ENCODE assay signal across 14 mouse cellular contexts in the genomic region with DNA sequence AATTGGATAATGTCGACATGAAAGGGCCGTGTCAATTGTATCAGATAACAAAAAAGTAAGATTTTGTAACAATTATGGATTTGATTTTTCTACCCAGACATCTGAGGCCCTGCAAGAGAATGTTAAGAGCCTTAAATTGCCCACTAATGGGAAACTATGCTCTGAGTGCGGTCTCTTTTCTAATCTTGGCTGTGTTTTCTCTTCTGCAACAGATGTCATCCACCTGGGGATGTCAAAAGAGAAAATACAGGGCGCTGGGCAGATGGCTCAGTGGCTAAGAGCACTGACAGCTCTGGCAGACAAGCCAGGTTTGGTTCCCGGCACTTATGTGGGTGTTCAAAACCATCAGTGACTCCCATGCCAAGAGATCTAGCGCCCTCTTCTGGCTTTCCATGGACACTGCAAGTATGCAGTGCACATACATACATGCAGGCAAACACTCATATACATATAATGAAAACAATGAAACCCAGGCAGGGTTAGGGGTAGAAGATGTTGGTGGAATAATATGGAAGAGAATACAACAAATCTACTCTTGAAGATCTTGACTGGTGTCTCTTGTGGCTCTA. TPM values are rescaled to one million over a fixed set of nuclear protein-coding genes. Genes with fewer than 3 reads are reported as not detected.
DNase-seq lines count a peak whose midpoint lies in the region; ATAC-seq and TF ChIP-seq lines count a peak whose summit lies in the region.
"Had no signal": no experiment of that assay in that cellular context is flagged by ENCODE, and none has a peak within 500 bp of the region (broad histone marks: within the 10 kb centered on the region; RNA-seq: fewer than 3 reads in every experiment).

No protein-coding gene starts in this region.

- peak; percentile 19; the same call in 1 of the 2 replicates for TF ChIP-seq CTCF in gastrocnemius, adult 2 months (IDR thresholded peaks at IDR 0.05)

- ATAC-seq in limb, embryonic 12.5 days (ENCODE audit: insufficient number of reproducible peaks, insufficient read depth, low FRiP score, low TSS enrichment, low read depth) = no peak
- ATAC-seq in intestine, embryonic 15.5 days = no peak
- ATAC-seq in cerebellum, adult (ENCODE audit: insufficient number of reproducible peaks, low FRiP score, low TSS enrichment) = no peak

- 59% methylated on average over 6 of the region's 6 CpGs for WGBS in limb, embryonic 12.5 days
- 56% methylated on average over 6 of the region's 6 CpGs for WGBS in limb, embryonic 10.5 days
- 47% methylated on average over 6 of the region's 6 CpGs for WGBS in intestine, embryonic 15.5 days
- 77% methylated on average over 6 of the region's 6 CpGs for WGBS in hindbrain, embryonic 10.5 days

- no peak for DNase-seq in gastrocnemius, adult 2 months
- no peak for DNase-seq in gastrocnemius, adult 8-10 months (ENCODE audit: low spot score in 2 of 2)
- DNase-seq in limb, embryonic 10.5 days (ENCODE audit: low spot score) = no peak
- peak; percentile 44 for DNase-seq in 416B (ENCODE audit: low read depth)
- no peak for DNase-seq in hindbrain, embryonic 10.5 days (ENCODE audit: low spot score)
- DNase-seq: cerebellum, postnatal 10 days; kidney, postnatal 25 days; right cerebral cortex, postnatal 25 days had no signal

- H3K27ac ChIP-seq in gastrocnemius, adult 2 months = peak overlapping the region; percentile 90
- 0 out of 2 replicates have a peak overlapping the region, but pooled peaks have one; percentile 17 for H3K27ac ChIP-seq in limb, embryonic 12.5 days
- H3K27ac ChIP-seq in limb, embryonic 10.5 days = no peak overlapping the region
- peak overlapping the region; percentile 71; the same call in 1 of the 2 replicates for H3K27ac ChIP-seq in intestine, embryonic 15.5 days
- H3K27ac ChIP-seq in hindbrain, embryonic 10.5 days = no peak overlapping the region
- H3K27ac ChIP-seq: neural tube, embryonic 13.5 days had no signal

- H3K36me3 ChIP-seq in limb, embryonic 12.5 days = no peaks in the 10 kb centered on the region
- H3K36me3 ChIP-seq in limb, embryonic 10.5 days = no peaks in the 10 kb centered on the region
- no peaks in the 10 kb centered on the region for H3K36me3 ChIP-seq in intestine, embryonic 15.5 days
- no peaks in the 10 kb centered on the region for H3K36me3 ChIP-seq in hindbrain, embryonic 10.5 days
- H3K36me3 ChIP-seq: neural tube, embryonic 13.5 days had no signal

- no peaks in the 10 kb centered on the region for H3K27me3 ChIP-seq in limb, embryonic 12.5 days
- H3K27me3 ChIP-seq in limb, embryonic 10.5 days (ENCODE audit: low read depth, poor library complexity, severe bottlenecking) = no peaks in the 10 kb centered on the region
- no peaks in the 10 kb centered on the region for H3K27me3 ChIP-seq in intestine, embryonic 15.5 days (replicated peaks)
- H3K27me3 ChIP-seq in hindbrain, embryonic 10.5 days (ENCODE audit: insufficient read depth, poor library complexity, severe bottlenecking) = no peaks in the 10 kb centered on the region
- H3K27me3 ChIP-seq: neural tube, embryonic 13.5 days had no signal

- no peak overlapping the region for H3K4me3 ChIP-seq in gastrocnemius, adult 2 months
- H3K4me3 ChIP-seq in limb, embryonic 12.5 days (replicated peaks) = no peak overlapping the region
- no peak overlapping the region for H3K4me3 ChIP-seq in limb, embryonic 10.5 days
- no peak overlapping the region for H3K4me3 ChIP-seq in intestine, embryonic 15.5 days (replicated peaks)
- no peak overlapping the region for H3K4me3 ChIP-seq in hindbrain, embryonic 10.5 days
- H3K4me3 ChIP-seq: neural tube, embryonic 13.5 days had no signal

- peaks cover 18% of the 10 kb centered on the region for H3K4me1 ChIP-seq in limb, embryonic 12.5 days (replicated peaks)
- peaks cover 15% of the 10 kb centered on the region for H3K4me1 ChIP-seq in limb, embryonic 10.5 days
- peaks cover 16% of the 10 kb centered on the region; the same call in 1 of the 2 replicates for H3K4me1 ChIP-seq in intestine, embryonic 15.5 days (replicated peaks)
- peaks cover 26% of the 10 kb centered on the region for H3K4me1 ChIP-seq in hindbrain, embryonic 10.5 days (replicated peaks)
- H3K4me1 ChIP-seq: neural tube, embryonic 13.5 days had no signal

- no peak overlapping the region for H3K9ac ChIP-seq in limb, embryonic 12.5 days (replicated peaks)
- H3K9ac ChIP-seq in intestine, embryonic 15.5 days = no peak overlapping the region
- H3K9ac ChIP-seq: neural tube, embryonic 13.5 days had no signal

- H3K9me3 ChIP-seq in limb, embryonic 12.5 days = peaks cover 6% of the 10 kb centered on the region
- H3K9me3 ChIP-seq in limb, embryonic 10.5 days (replicated peaks) = no peaks in the 10 kb centered on the region
- no peaks in the 10 kb centered on the region for H3K9me3 ChIP-seq in intestine, embryonic 15.5 days
- H3K9me3 ChIP-seq in hindbrain, embryonic 10.5 days = peaks cover 8% of the 10 kb centered on the region
- H3K9me3 ChIP-seq: neural tube, embryonic 13.5 days had no signal

- intact Hi-C loops in gastrocnemius, adult 2 months (cut with DNase I) = no loop called here

- H3K4me2 ChIP-seq in limb, embryonic 12.5 days = no peak overlapping the region
- H3K4me2 ChIP-seq in intestine, embryonic 15.5 days (replicated peaks) = no peak overlapping the region
- H3K4me2 ChIP-seq: midbrain, embryonic 11.5 days; neural tube, embryonic 13.5 days had no signal

RNA-seq across cellular contexts. Expression of a gene that starts 19.0 kb away (rescaled TPM):
- total RNA-seq in gastrocnemius, adult 2 months (2021) = 10 to 100 TPM; 12.6 to 15.1 TPM
- total RNA-seq in gastrocnemius, adult 8-10 months (2022) = 10 to 100 TPM in 2 of 4 experiments, 1 to 10 TPM in 2; 6.8 to 11.4 (median 9.4) TPM
- 0.44 and 0.47 TPM in 2 replicates for polyA plus RNA-seq in limb, embryonic 12.5 days (2016; fragmentation: Nextera tagmentation; extraction: Ambion mirVana)
- 0.26 and 0.33 TPM in 2 replicates for polyA plus RNA-seq in limb, embryonic 10.5 days (2016; fragmentation: Nextera tagmentation; extraction: Ambion mirVana)
- polyA plus RNA-seq in intestine, embryonic 15.5 days (2015; fragmentation: Nextera tagmentation; extraction: Ambion mirVana) = 2.2 and 2.4 TPM in 2 replicates
- polyA plus RNA-seq in hindbrain, embryonic 10.5 days (2016; fragmentation: Nextera tagmentation; extraction: Ambion mirVana) = 0.37 and 0.61 TPM in 2 replicates

RNA-seq across cellular contexts. Expression of a gene that starts 47.0 kb away (rescaled TPM):
- total RNA-seq in gastrocnemius, adult 2 months (2021) = not detected
- total RNA-seq in gastrocnemius, adult 8-10 months (2022) = not detected
- polyA plus RNA-seq in limb, embryonic 12.5 days (2016; fragmentation: Nextera tagmentation; extraction: Ambion mirVana) = 0.14 and 0.38 TPM in 2 replicates
- polyA plus RNA-seq in limb, embryonic 10.5 days (2016; fragmentation: Nextera tagmentation; extraction: Ambion mirVana) = 0.15 and 0.30 TPM in 2 replicates
- 0.11 and 0.36 TPM in 2 replicates for polyA plus RNA-seq in intestine, embryonic 15.5 days (2015; fragmentation: Nextera tagmentation; extraction: Ambion mirVana)
- polyA plus RNA-seq in hindbrain, embryonic 10.5 days (2016; fragmentation: Nextera tagmentation; extraction: Ambion mirVana) = 1.1 and 2.9 TPM in 2 replicates
- total RNA-seq: left cerebral cortex, postnatal 25 days had no signal

Comparison
In these comparisons a context has a peak if more than half of its experiments do, and no peak if none do; other contexts are left out.
1. H3K27ac ChIP-seq: peak in gastrocnemius, adult 2 months (single experiment), limb, embryonic 12.5 days (single experiment) and intestine, embryonic 15.5 days (single experiment); none in limb, embryonic 10.5 days (single experiment) and hindbrain, embryonic 10.5 days (single experiment).